Mouse (Mus musculus) T-helper 17 cell (primary cell): ENCODE results near the gene Sh3bgrl3.

Source experiments
- in situ Hi-C, 2 experiments: fragments of 300-600 bp; cut with MboI, MseI; formaldehyde crosslinking; loops; 1 replicate in 1 of 2; 2 replicates in 1 of 2; pipeline ENCODE4 v1.15.1; 2025; ENCODE audit warnings: high pct_unique_total_duplicates in 2 of 2

Gene Sh3bgrl3

GRCm38 (mm10) chr4:134129482-134129881 is 893 bp upstream of the Sh3bgrl3 start:
- in situ Hi-C loops, result loop anchor here in 1 of 2 experiments (5.0 kb wide), 2 partner anchors 37 to 92 kb away; no protein-coding TSS in a partner anchor

GRCm38 (mm10) chr4:134128983-134129362 is 384 bp upstream of the Sh3bgrl3 start:
- in situ Hi-C loops, result loop anchor here in 1 of 2 experiments (5.0 kb wide), 2 partner anchors 37 to 92 kb away; no protein-coding TSS in a partner anchor

GRCm38 (mm10) chr4:134127793-134128192 is 796 bp downstream of the Sh3bgrl3 start:
- in situ Hi-C loops, result loop anchor here in 1 of 2 experiments (5.0 kb wide), 2 partner anchors 35 to 90 kb away; no protein-coding TSS in a partner anchor

- in situ Hi-C loops, result loop anchor here in 1 of 2 experiments (5.0 kb wide), 2 partner anchors 35 to 90 kb away; no protein-coding TSS in a partner anchor
Measured at GRCm38 (mm10) chr4:134127121-134127455, 1.5 kb downstream of the Sh3bgrl3 start.

- in situ Hi-C loops, result loop anchor here in 1 of 2 experiments (5.0 kb wide), 2 partner anchors 34 to 89 kb away; no protein-coding TSS in a partner anchor
Measured at GRCm38 (mm10) chr4:134126300-134127120, 2.1 kb downstream of the Sh3bgrl3 start.

GRCm38 (mm10) chr4:134125383-134126060 is 3.1 kb downstream of the Sh3bgrl3 start:
- in situ Hi-C loops, result loop anchor here in 1 of 2 experiments (5.0 kb wide), 2 partner anchors 33 to 88 kb away; no protein-coding TSS in a partner anchor

- in situ Hi-C loops, result loop anchor here in 1 of 2 experiments (5.0 kb wide), 1 partner anchor 87 kb away; no protein-coding TSS in a partner anchor
Measured at GRCm38 (mm10) chr4:134123680-134124551, 4.7 kb downstream of the Sh3bgrl3 start.

- in situ Hi-C loops, result loop anchor here in 1 of 2 experiments (5.0 kb wide), 1 partner anchor 86 kb away; no protein-coding TSS in a partner anchor
Measured at GRCm38 (mm10) chr4:134123147-134123546, 5.4 kb downstream of the Sh3bgrl3 start.

- in situ Hi-C loops, result loop anchor here in 1 of 2 experiments (5.0 kb wide), 1 partner anchor 85 kb away; no protein-coding TSS in a partner anchor
Measured at GRCm38 (mm10) chr4:134122281-134122680, 6.3 kb downstream of the Sh3bgrl3 start.

GRCm38 (mm10) chr4:134121571-134121970 is 7.0 kb downstream of the Sh3bgrl3 start:
- in situ Hi-C loops, result loop anchor here in 1 of 2 experiments (5.0 kb wide), 1 partner anchor 84 kb away; no protein-coding TSS in a partner anchor

- in situ Hi-C loops, result loop anchor here in 1 of 2 experiments (5.0 kb wide), 1 partner anchor 84 kb away; no protein-coding TSS in a partner anchor
Measured at GRCm38 (mm10) chr4:134120916-134121315, 7.7 kb downstream of the Sh3bgrl3 start.

- in situ Hi-C loops, result loop anchor here in 1 of 2 experiments (5.0 kb wide), 1 partner anchor 83 kb away; no protein-coding TSS in a partner anchor
Measured at GRCm38 (mm10) chr4:134120192-134120805, 8.3 kb downstream of the Sh3bgrl3 start.

- in situ Hi-C loops, result loop anchor here in 1 of 2 experiments (5.0 kb wide), 1 partner anchor 82 kb away; no protein-coding TSS in a partner anchor
Measured at GRCm38 (mm10) chr4:134119644-134120043, 8.9 kb downstream of the Sh3bgrl3 start.

- in situ Hi-C loops, result no loop called here
Measured at GRCm38 (mm10) chr4:134119042-134119441, 9.5 kb downstream of the Sh3bgrl3 start.

- in situ Hi-C loops, result no loop called here
Measured at GRCm38 (mm10) chr4:134118126-134118800, 10.3 kb downstream of the Sh3bgrl3 start.

GRCm38 (mm10) chr4:134117012-134117411 is 11.6 kb downstream of the Sh3bgrl3 start:
- in situ Hi-C loops, result no loop called here

GRCm38 (mm10) chr4:134116501-134116900 is 12.1 kb downstream of the Sh3bgrl3 start:
- in situ Hi-C loops, result no loop called here

GRCm38 (mm10) chr4:134115215-134116144 is 13.1 kb downstream of the Sh3bgrl3 start:
- in situ Hi-C loops, result no loop called here
